11 mouse cellular contexts compared by ENCODE assay signal in genomic region chr17:14532298-14532978, GRCm38 (mm10).
A peak's percentile ranks its signal among the peaks of the same experiment; 100 is the strongest.
DNase-seq lines count a peak whose midpoint lies in the region; ATAC-seq and TF ChIP-seq lines count a peak whose summit lies in the region.
"Had no signal": no experiment of that assay in that cellular context is flagged by ENCODE, and none has a peak within 500 bp of the region (broad histone marks: within the 10 kb centered on the region; RNA-seq: fewer than 3 reads in every experiment).

No protein-coding gene starts in this region.

- H3K4me2 ChIP-seq in intestine, embryonic 14.5 days (ENCODE audit: low read length), result no peak overlapping the region

- no peaks in the 10 kb centered on the region for H3K9me3 ChIP-seq in intestine, embryonic 14.5 days (ENCODE audit: control insufficient read depth, low read length)

- no peak for ATAC-seq in intestine, embryonic 14.5 days (replicated peaks; ENCODE audit: low FRiP score, low TSS enrichment, low read depth)
- ATAC-seq: CD4-positive, CD25-positive, alpha-beta regulatory T cell, adult 4 months had no signal

- WGBS in intestine, embryonic 14.5 days, result 56% methylated on average over 8 of the region's 8 CpGs

- no peaks in the 10 kb centered on the region for H3K27me3 ChIP-seq in intestine, embryonic 14.5 days (replicated peaks; ENCODE audit: control insufficient read depth, insufficient read depth, low read length)

- no peak overlapping the region for H3K4me3 ChIP-seq in gastrocnemius, adult 2 months
- H3K4me3 ChIP-seq in intestine, embryonic 14.5 days (ENCODE audit: low read depth, low read length), result no peak overlapping the region

- H3K9ac ChIP-seq in intestine, embryonic 14.5 days (ENCODE audit: low read length), result no peak overlapping the region

- intact Hi-C loops in gastrocnemius, adult 2 months (cut with DNase I), result no loop called here
- intact Hi-C loops in gastrocnemius, postnatal 14 days (cut with DNase I; ENCODE audit: low total_unique reads), result no loop called here

- TF ChIP-seq CTCF in gastrocnemius, adult 2 months (IDR thresholded peaks at IDR 0.05), result no peak

- H3K4me1 ChIP-seq in intestine, embryonic 14.5 days (replicated peaks; ENCODE audit: control insufficient read depth, insufficient read depth, low read length), result peaks cover 18% of the 10 kb centered on the region

- H3K36me3 ChIP-seq in intestine, embryonic 14.5 days (ENCODE audit: control insufficient read depth, insufficient read depth, low read length), result no peaks in the 10 kb centered on the region

- DNase-seq in gastrocnemius, adult 2 months, result peak; percentile 57
- no peak for DNase-seq in gastrocnemius, adult 18-20 months (ENCODE audit: low spot score)
- peak; percentile 40 for DNase-seq in 3134 (ENCODE audit: extremely low read depth, insufficient read length, low spot score)
- peak; percentile 64 for DNase-seq in gastrocnemius, postnatal 14 days
- peak; percentile 52 for DNase-seq in intestine, embryonic 14.5 days (ENCODE audit: low spot score)
- DNase-seq in neural tube, embryonic 10.5 days (ENCODE audit: extremely low spot score, low spot score), result no peak
- no peak for DNase-seq in kidney, adult 11 months
- no peak for DNase-seq in adrenal gland, adult 2 months
- DNase-seq: kidney, adult 8-10 months; retina, postnatal 1 day had no signal

- peak overlapping the region; percentile 40; the same call in 1 of the 2 replicates for H3K27ac ChIP-seq in gastrocnemius, adult 2 months
- no peak overlapping the region for H3K27ac ChIP-seq in intestine, embryonic 14.5 days (ENCODE audit: low read depth)

Comparison
In these comparisons a context has a peak if more than half of its experiments do, and no peak if none do; other contexts are left out.
1. DNase-seq: peak in gastrocnemius, adult 2 months (single experiment), 3134 (single experiment), gastrocnemius, postnatal 14 days (single experiment) and intestine, embryonic 14.5 days (single experiment); none in gastrocnemius, adult 18-20 months (single experiment), neural tube, embryonic 10.5 days (single experiment), kidney, adult 11 months (single experiment) and adrenal gland, adult 2 months (single experiment).